Mouse (Mus musculus) neural tube, embryonic 12.5 days (tissue): Measurements from ENCODE around the gene Scrn2. TPM values are rescaled to one million over a fixed set of nuclear protein-coding genes. Genes with fewer than 3 reads are reported as not detected.

Experiments used
- microRNA-seq: library from miRNA; unstranded; fragments of <30 nt; microRNA quantifications from one replicate; pipeline ENCODE4, GENCODE M21; 2017
- polyA plus RNA-seq: library from polyadenylated mRNA; unstranded; fragments of >200 nt; fragmentation: Nextera tagmentation; extraction: Ambion mirVana; gene quantifications from 2 replicates; pipeline ENCODE4 v1.2.1, GENCODE M21; 2016

The Scrn2 gene
- polyA plus RNA-seq, 1 experiment from 2014 or later, result 19.8 TPM

Small RNA genes lying within 50 kb of the gene (microRNA-seq; reads per million reads assigned to microRNA genes)
- 0.66 reads per million for gene Mir8103

Other genes with a start within 250 kb of the Scrn2 start
- gene Cbx1, start 240.8 kb upstream of the Scrn2 start, polyA plus RNA-seq, result 125 and 143 TPM in 2 replicates
- 75.5 and 79.5 TPM in 2 replicates for gene Nfe2l1, start 200.0 kb upstream of the Scrn2 start, polyA plus RNA-seq
- 41.4 and 46.9 TPM in 2 replicates for gene Copz2, start 180.1 kb upstream of the Scrn2 start, polyA plus RNA-seq
- 99.3 and 103 TPM in 2 replicates for gene Cdk5rap3, start 113.4 kb upstream of the Scrn2 start, polyA plus RNA-seq
- 0.05 and 0.61 TPM in 2 replicates for gene Prr15l, start 101.8 kb upstream of the Scrn2 start, polyA plus RNA-seq
- 18.3 and 18.9 TPM in 2 replicates for gene Pnpo, start 86.0 kb upstream of the Scrn2 start, polyA plus RNA-seq
- 19.3 and 20.4 TPM in 2 replicates for gene Sp2, start 47.0 kb upstream of the Scrn2 start, polyA plus RNA-seq
- 0.23 and 0.34 TPM in 2 replicates for gene Sp6, start 16.5 kb upstream of the Scrn2 start, polyA plus RNA-seq
- gene Lrrc46, start 11.5 kb downstream of the Scrn2 start, polyA plus RNA-seq, result 2.2 and 2.9 TPM in 2 replicates
- gene Mrpl10, start 11.6 kb downstream of the Scrn2 start, polyA plus RNA-seq, result 66.9 and 68.3 TPM in 2 replicates
- 11.1 and 11.4 TPM in 2 replicates for gene Osbpl7, start 20.7 kb downstream of the Scrn2 start, polyA plus RNA-seq
- gene Tbx21, start 85.4 kb downstream of the Scrn2 start, polyA plus RNA-seq, result 0.13 TPM in 1 of 2 replicates, not detected in the other
- gene Tbkbp1, start 121.6 kb downstream of the Scrn2 start, polyA plus RNA-seq, result 9.5 and 10.5 TPM in 2 replicates
- 52.8 and 53.1 TPM in 2 replicates for gene Kpnb1, start 157.9 kb downstream of the Scrn2 start, polyA plus RNA-seq